Mouse (Mus musculus): ENCODE results near the gene D630039A03Rik.

- no peak for TF ChIP-seq CTCF (IDR thresholded peaks at IDR 0.05; ENCODE audit: borderline replicate concordance, insufficient read depth, low read depth, low read length)
- TF ChIP-seq POLR2A (IDR thresholded peaks at IDR 0.05; ENCODE audit: borderline replicate concordance, insufficient read depth, low read length), result no peak
Measured at GRCm38 (mm10) chr4:57889773-57890172, 26.3 kb downstream of the D630039A03Rik start.
